Mouse (Mus musculus): ENCODE results near the gene Egfr. TPM values are rescaled to one million over a fixed set of nuclear protein-coding genes. Genes with fewer than 3 reads are reported as not detected.

Gene Egfr
- polyA plus RNA-seq, 1 experiment = not detected

- Histone ChIP-seq H3K27ac (ENCODE audit: insufficient read depth, low read depth, low read length) (no peak overlapping the region), H3K4me1 (ENCODE audit: control insufficient read depth, insufficient read depth, low read length) (peaks cover 5% of the 10 kb centered on the region; the same call in 1 of the 2 replicates), H3K4me3 (ENCODE audit: insufficient read depth, low read depth, low read length) (no peak overlapping the region)
- TF ChIP-seq CTCF (IDR thresholded peaks at IDR 0.05; ENCODE audit: insufficient read depth, low read depth, low read length) (no peak), POLR2A (IDR thresholded peaks at IDR 0.05; ENCODE audit: insufficient read depth, low read depth, low read length) (no peak)
Measured at GRCm38 (mm10) chr11:16863547-16863946, 111.5 kb downstream of the Egfr start.

GRCm38 (mm10) chr11:16864980-16865561 is 113.1 kb downstream of the Egfr start:
- 40% methylated on average over 3 of the region's 3 CpGs for WGBS
- Histone ChIP-seq H3K27ac (ENCODE audit: insufficient read depth, low read depth, low read length) (no peak overlapping the region), H3K4me1 (ENCODE audit: control insufficient read depth, insufficient read depth, low read length) (peaks cover 5% of the 10 kb centered on the region; the same call in 1 of the 2 replicates), H3K4me3 (ENCODE audit: insufficient read depth, low read depth, low read length) (no peak overlapping the region)
- TF ChIP-seq POLR2A (IDR thresholded peaks at IDR 0.05; ENCODE audit: insufficient read depth, low read depth, low read length) (no peak), CTCF (IDR thresholded peaks at IDR 0.05; ENCODE audit: insufficient read depth, low read depth, low read length) (no peak)

GRCm38 (mm10) chr11:16868051-16868450 is 116.0 kb downstream of the Egfr start:
- WGBS = 66% methylated on average over 6 of the region's 6 CpGs
- TF ChIP-seq CTCF (IDR thresholded peaks at IDR 0.05; ENCODE audit: insufficient read depth, low read depth, low read length) = no peak
- no peak for TF ChIP-seq POLR2A (IDR thresholded peaks at IDR 0.05; ENCODE audit: insufficient read depth, low read depth, low read length)

GRCm38 (mm10) chr11:16869506-16869905 is 117.5 kb downstream of the Egfr start:
- H3K4me1 ChIP-seq (ENCODE audit: control insufficient read depth, insufficient read depth, low read length) = peaks cover 5% of the 10 kb centered on the region; the same call in 1 of the 2 replicates
- H3K27ac ChIP-seq (ENCODE audit: insufficient read depth, low read depth, low read length) = no peak overlapping the region
- TF ChIP-seq CTCF (IDR thresholded peaks at IDR 0.05; ENCODE audit: insufficient read depth, low read depth, low read length) = no peak
- no peak for TF ChIP-seq POLR2A (IDR thresholded peaks at IDR 0.05; ENCODE audit: insufficient read depth, low read depth, low read length)
- no peak overlapping the region for H3K4me3 ChIP-seq (ENCODE audit: insufficient read depth, low read depth, low read length)
- 72% methylated on average over 2 of the region's 2 CpGs for WGBS

More at GRCm38 (mm10) chr11:16868051-16868450, 116.0 kb downstream of the Egfr start:
- Histone ChIP-seq H3K4me3 (ENCODE audit: insufficient read depth, low read depth, low read length) (no peak overlapping the region), H3K27ac (ENCODE audit: insufficient read depth, low read depth, low read length) (no peak overlapping the region), H3K4me1 (ENCODE audit: control insufficient read depth, insufficient read depth, low read length) (peaks cover 5% of the 10 kb centered on the region; the same call in 1 of the 2 replicates)

- 77% methylated on average over 5 of the region's 5 CpGs for WGBS
- TF ChIP-seq CTCF (IDR thresholded peaks at IDR 0.05; ENCODE audit: insufficient read depth, low read depth, low read length) = no peak
- no peak overlapping the region for H3K27ac ChIP-seq (ENCODE audit: insufficient read depth, low read depth, low read length)
- H3K4me3 ChIP-seq (ENCODE audit: insufficient read depth, low read depth, low read length) = no peak overlapping the region
- 0 out of 2 replicates have a peak, but pooled peaks cover 3% of the 10 kb centered on the region for H3K4me1 ChIP-seq (ENCODE audit: control insufficient read depth, insufficient read depth, low read length)
Measured at GRCm38 (mm10) chr11:16871120-16871519, 119.1 kb downstream of the Egfr start.

- Histone ChIP-seq H3K4me1 (ENCODE audit: control insufficient read depth, insufficient read depth, low read length) (no peaks in the 10 kb centered on the region), H3K4me3 (ENCODE audit: insufficient read depth, low read depth, low read length) (no peak overlapping the region), H3K27ac (ENCODE audit: insufficient read depth, low read depth, low read length) (no peak overlapping the region)
- no peak for TF ChIP-seq CTCF (IDR thresholded peaks at IDR 0.05; ENCODE audit: insufficient read depth, low read depth, low read length)
- no peak for TF ChIP-seq POLR2A (IDR thresholded peaks at IDR 0.05; ENCODE audit: insufficient read depth, low read depth, low read length)
- 51% methylated on average over 9 of the region's 9 CpGs for WGBS
Measured at GRCm38 (mm10) chr11:16877676-16878378, 125.8 kb downstream of the Egfr start.

- WGBS = 53% methylated on average over 4 of the region's 4 CpGs
- H3K4me3 ChIP-seq (ENCODE audit: insufficient read depth, low read depth, low read length) = no peak overlapping the region
- no peaks in the 10 kb centered on the region for H3K4me1 ChIP-seq (ENCODE audit: control insufficient read depth, insufficient read depth, low read length)
- H3K27ac ChIP-seq (ENCODE audit: insufficient read depth, low read depth, low read length) = no peak overlapping the region
- no peak for TF ChIP-seq CTCF (IDR thresholded peaks at IDR 0.05; ENCODE audit: insufficient read depth, low read depth, low read length)
- no peak for TF ChIP-seq POLR2A (IDR thresholded peaks at IDR 0.05; ENCODE audit: insufficient read depth, low read depth, low read length)
Measured at GRCm38 (mm10) chr11:16881932-16882331, 129.9 kb downstream of the Egfr start.

- 74% methylated on average over 6 of the region's 6 CpGs for WGBS
- Histone ChIP-seq H3K4me3 (ENCODE audit: insufficient read depth, low read depth, low read length) (no peak overlapping the region), H3K4me1 (ENCODE audit: control insufficient read depth, insufficient read depth, low read length) (no peaks in the 10 kb centered on the region), H3K27ac (ENCODE audit: insufficient read depth, low read depth, low read length) (no peak overlapping the region)
- TF ChIP-seq CTCF (IDR thresholded peaks at IDR 0.05; ENCODE audit: insufficient read depth, low read depth, low read length) (no peak), POLR2A (IDR thresholded peaks at IDR 0.05; ENCODE audit: insufficient read depth, low read depth, low read length) (no peak)
Measured at GRCm38 (mm10) chr11:16886152-16886551, 134.1 kb downstream of the Egfr start.

GRCm38 (mm10) chr11:16888086-16888485 is 136.1 kb downstream of the Egfr start:
- Histone ChIP-seq H3K4me3 (ENCODE audit: insufficient read depth, low read depth, low read length) (no peak overlapping the region), H3K4me1 (ENCODE audit: control insufficient read depth, insufficient read depth, low read length) (no peaks in the 10 kb centered on the region), H3K27ac (ENCODE audit: insufficient read depth, low read depth, low read length) (no peak overlapping the region)
- TF ChIP-seq CTCF (IDR thresholded peaks at IDR 0.05; ENCODE audit: insufficient read depth, low read depth, low read length) = no peak
- no peak for TF ChIP-seq POLR2A (IDR thresholded peaks at IDR 0.05; ENCODE audit: insufficient read depth, low read depth, low read length)

All from olfactory bulb, adult 2 months (tissue).